Mouse (Mus musculus): Measurements from ENCODE around the gene Adamtsl1.

Adamtsl1 gene

GRCm38 (mm10) chr4:86053487-86054237 is 539.7 kb downstream of the Adamtsl1 start:
- DNase-seq (ENCODE audit: low spot score): peak; percentile 11

DNA sequence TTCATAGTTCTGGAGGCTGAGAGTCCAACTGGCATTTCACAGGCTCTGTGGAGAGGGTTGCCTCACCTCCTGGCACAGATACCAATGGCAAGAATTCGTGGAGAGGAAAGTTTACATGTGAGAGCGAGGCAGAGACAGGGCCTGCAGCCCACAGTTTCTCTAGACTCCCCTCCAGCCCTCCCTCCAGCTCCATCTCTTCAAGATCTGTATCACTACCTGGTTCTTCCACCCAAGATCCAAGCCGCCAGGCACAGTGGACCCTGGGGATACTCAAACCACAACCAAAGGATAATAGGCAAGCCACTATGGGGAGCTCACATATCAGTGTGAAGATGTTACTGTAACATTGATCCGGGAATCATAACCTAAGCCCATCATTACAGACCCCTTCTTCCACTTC is 546.6 kb downstream of the Adamtsl1 start:
- DNase-seq (ENCODE audit: low spot score): no peak

DNA sequence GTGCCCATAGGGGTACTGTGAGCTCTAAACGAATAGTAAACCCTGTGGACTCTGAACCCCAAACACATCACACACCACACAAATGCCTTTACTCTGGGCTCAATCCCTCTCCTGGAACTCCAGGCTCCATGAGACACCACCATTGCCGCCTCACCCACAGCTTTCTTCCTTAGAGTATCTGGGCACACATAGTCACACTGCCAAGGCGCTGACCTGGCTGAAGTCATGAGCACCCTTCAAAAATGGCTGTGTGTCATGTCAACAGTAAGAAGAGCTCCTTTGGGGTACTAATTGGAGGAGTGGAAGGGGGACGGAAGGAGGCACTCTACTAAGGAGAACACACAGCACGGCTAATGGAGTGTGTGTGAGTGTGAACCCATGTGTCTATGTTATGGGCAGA is 554.4 kb downstream of the Adamtsl1 start:
- DNase-seq (ENCODE audit: low spot score): no peak

DNA sequence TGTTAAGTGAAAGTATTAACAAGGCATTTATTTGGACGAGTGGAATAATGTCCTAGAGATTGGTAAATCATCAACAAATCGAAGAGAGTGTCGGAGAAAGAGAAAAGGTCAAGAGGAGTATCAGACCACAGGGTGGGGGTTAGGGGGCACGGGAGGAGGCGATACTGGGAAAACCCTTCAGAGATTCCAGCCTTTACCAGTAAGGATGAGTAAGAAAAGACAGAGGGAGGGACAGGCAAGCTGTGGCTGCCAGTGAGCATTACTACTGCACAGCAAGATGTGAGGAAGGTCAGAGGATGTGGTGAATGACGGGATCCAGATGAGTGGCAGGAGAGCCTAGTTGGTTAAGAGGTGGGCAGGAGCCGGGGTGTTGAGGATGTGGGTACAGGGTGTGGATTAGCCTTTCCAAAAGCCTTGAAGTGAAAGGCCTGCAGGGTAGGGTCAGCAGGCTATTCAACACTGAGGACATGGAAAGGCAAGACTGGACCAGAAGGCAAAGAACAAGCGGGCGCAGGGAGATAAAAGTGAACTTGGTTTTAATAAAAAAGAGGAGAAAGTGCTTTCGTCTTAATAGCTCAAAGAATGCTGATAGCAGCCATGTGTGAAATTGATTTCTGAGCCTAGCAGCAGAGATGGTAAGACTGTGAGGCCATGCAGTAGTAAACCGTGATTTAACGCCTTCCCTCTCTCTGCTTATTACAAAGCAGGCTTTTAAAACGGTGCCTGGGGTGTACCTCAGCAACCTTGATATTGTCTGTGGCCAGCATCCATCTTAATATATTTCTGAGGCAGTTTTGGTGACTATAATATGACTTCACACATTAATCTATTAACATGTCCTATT is 555.1 kb downstream of the Adamtsl1 start:
- DNase-seq (ENCODE audit: low spot score): no peak

DNA sequence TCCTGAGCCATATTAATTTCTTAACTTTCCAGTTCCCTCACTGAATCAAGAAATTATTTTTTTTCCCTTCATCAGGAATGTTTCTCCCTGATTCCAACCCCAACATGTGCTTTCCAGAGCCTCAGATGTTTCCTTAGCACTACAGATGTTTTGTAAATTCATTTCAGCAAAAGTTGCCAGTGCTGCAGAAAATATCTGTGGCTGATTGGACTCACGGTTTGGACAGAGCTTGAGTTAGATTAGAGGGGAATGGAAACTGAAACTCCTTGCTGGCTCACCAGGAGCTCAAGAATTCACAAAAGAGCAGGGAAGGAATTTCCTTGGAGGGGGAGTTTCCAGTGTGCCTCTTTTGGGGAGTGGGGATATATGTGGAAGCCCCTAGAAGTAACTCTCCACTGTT is 560.9 kb downstream of the Adamtsl1 start:
- no peak for DNase-seq (ENCODE audit: low spot score)

- no peak for DNase-seq (ENCODE audit: low spot score)
Observed at GRCm38 (mm10) chr4:86077355-86077754, 563.4 kb downstream of the Adamtsl1 start.

DNA sequence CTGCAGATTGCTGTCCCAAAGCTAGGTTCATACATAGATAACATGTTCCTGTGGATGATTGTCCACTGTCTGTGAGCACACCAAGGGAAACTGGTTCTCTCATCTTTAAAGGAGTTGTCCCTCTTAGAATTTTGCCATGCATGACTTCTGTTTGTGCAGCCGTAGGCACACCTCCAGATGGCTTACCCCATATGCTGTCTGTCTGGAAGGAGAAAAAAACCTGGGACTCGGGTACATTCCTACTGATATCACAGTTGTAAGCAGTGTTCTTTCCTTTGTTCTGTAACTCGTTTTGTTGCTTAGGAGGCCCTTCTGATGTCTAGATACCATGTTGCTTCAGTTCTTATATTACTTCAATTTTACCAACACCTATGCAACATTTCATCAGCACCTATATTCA is 563.9 kb downstream of the Adamtsl1 start:
- DNase-seq (ENCODE audit: low spot score): no peak

DNA sequence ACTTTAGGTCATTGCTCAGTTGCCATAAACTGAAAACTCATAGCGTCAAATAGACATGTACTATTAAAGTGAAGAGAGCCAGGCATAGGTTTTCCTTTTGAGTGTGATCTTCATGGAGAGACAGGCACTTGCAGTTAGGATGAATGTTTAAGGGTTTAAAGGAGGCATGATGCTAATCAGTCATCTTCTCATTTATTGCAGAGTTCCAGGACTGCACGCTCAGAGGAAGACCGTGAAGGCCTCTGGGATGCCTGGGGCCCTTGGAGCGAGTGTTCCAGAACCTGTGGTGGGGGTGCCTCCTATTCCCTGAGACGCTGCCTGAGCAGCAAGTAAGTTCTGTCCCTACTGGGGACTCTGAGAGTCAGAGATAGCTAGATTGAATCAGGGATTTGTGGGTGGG is 573.5 kb downstream of the Adamtsl1 start:
- no peak for DNase-seq (ENCODE audit: low spot score)

- no peak for DNase-seq (ENCODE audit: low spot score)
Observed at GRCm38 (mm10) chr4:86103207-86103606, 589.2 kb downstream of the Adamtsl1 start.

DNA sequence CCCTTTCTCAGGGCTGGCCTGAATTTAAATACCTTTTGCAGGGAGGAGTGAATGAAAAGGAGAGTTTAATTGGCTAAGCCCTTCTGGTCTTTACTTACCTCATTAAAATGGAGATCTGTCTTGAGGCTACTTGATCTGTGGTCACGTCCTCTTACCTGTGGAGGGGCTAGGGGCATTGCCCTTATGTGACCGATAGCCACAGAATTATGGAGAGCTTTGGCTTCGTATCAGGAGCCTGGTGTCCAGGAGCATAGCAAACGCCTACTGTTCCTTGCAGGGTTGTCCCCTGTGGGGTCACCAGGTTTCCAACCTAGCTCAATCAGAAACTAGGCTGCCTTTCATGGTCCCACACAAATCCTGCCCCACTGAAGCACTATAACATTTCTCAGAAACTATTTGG is 594.4 kb downstream of the Adamtsl1 start:
- no peak for DNase-seq (ENCODE audit: low spot score)

- DNase-seq (ENCODE audit: low spot score): no peak
Observed at GRCm38 (mm10) chr4:86119067-86119466, 605.1 kb downstream of the Adamtsl1 start.

- DNase-seq (ENCODE audit: low spot score): no peak
Observed at GRCm38 (mm10) chr4:86122431-86122830, 608.5 kb downstream of the Adamtsl1 start.

- no peak for DNase-seq (ENCODE audit: low spot score)
Observed at GRCm38 (mm10) chr4:86124374-86124773, 610.4 kb downstream of the Adamtsl1 start.

- no peak for DNase-seq (ENCODE audit: low spot score)
Observed at GRCm38 (mm10) chr4:86126636-86127035, 612.7 kb downstream of the Adamtsl1 start.

GRCm38 (mm10) chr4:86158551-86158950 is 644.6 kb downstream of the Adamtsl1 start:
- no peak for DNase-seq (ENCODE audit: low spot score)

DNA sequence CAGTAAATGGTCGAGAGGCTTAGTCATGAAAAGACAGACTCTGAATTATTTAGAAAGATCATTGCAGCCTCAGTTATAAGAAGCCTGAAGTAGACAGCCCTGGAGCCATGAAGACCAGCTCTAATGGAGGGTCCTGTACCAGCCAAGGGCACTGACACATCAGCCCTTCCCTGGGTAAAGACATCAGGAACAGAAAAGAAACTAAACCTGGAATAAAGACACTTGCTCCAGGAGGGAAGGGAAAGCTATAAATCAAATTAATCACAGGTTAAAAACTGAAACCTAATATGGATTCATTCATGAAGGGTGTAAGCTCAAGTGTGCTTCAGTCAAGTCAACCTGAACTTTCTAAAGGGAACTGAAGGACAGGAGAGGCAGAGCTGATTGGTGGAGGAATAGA is 645.4 kb downstream of the Adamtsl1 start:
- DNase-seq (ENCODE audit: low spot score): no peak

- DNase-seq (ENCODE audit: low spot score): no peak
Observed at GRCm38 (mm10) chr4:86170763-86171162, 656.8 kb downstream of the Adamtsl1 start.

DNA sequence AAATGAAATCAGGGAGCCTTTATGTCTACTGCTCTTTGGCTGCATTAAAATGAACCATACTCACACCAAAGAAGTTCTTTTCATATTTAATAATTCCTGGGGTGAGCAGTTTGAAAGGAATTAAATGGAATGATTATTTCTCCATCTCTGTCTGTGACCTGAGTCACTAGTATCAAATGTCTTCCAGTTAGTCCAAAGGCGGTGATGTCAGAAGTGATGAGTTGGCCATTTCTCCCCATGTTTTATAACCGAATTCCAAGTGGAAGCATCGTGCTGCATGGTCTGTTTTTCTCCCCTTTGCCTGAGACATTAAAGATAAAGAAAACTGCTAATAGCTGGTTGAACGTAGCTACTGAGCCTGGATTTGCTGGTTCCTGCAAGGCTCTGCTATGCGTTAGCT is 657.5 kb downstream of the Adamtsl1 start:
- DNase-seq (ENCODE audit: low spot score): no peak

DNA sequence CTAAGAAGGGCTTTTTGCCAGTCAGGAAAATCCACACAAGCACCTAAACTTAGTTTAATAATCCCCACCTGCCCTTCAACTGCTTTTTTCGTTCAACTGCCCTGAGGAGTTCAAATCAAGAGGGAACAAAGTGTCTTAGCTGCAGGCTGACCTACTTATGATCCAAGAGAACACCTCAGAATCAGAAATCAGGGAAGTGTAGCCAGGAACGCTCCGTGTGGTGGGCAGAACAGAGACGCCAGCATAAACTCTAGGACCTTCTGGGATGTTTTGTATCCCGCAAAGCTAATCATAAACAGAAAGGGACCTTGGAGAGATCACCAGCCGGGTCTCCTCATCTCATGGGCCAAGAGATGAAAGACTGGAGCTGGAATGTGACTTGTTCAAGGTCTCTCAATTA is 663.5 kb downstream of the Adamtsl1 start:
- no peak for DNase-seq (ENCODE audit: low spot score)

- DNase-seq (ENCODE audit: low spot score): no peak
Observed at GRCm38 (mm10) chr4:86178116-86178515, 664.1 kb downstream of the Adamtsl1 start.

GRCm38 (mm10) chr4:86183701-86184173 is 669.8 kb downstream of the Adamtsl1 start:
- no peak for DNase-seq (ENCODE audit: low spot score)

GRCm38 (mm10) chr4:86189853-86190252 is 675.9 kb downstream of the Adamtsl1 start:
- no peak for DNase-seq (ENCODE audit: low spot score)

DNA sequence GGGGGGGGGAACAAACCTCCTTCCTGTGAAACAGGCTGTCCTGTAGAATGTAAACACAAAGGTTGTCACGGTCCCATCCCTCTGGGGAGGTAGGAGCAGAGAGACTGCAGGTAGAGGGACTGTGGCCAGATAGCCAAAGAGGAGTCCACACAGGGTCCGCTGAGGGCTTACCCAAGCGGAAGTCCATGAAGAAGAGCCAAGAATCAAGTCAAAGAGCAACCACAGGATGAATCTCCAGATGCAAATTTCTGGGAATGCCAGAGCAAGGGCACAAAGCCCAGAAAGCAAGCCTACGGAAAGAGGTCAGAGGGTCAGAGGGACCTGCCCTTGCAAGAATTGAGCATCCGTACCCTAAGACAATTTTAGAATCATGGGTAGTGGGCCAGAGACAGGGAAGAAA is 677.2 kb downstream of the Adamtsl1 start:
- DNase-seq (ENCODE audit: low spot score): no peak
